Mouse (Mus musculus): ENCODE results near the gene Med17. TPM values are rescaled to one million over a fixed set of nuclear protein-coding genes. Genes with fewer than 3 reads are reported as not detected.
"Not testable (repeated sequence)": the region's sequence is repeated elsewhere in the genome, so short reads cannot be mapped to it uniquely, and the experiment has no call there.

Gene Med17
- total RNA-seq (2021): 10 to 100 TPM; 31.4 to 38.0 TPM

- peak; percentile 96 to 98 for DNase-seq (ENCODE audit: low spot score in 2 of 2)
- intact Hi-C loops (cut with DNase I): loop anchor here (2.0 kb wide), 1 partner anchor 27 kb away; the partner anchor contains the start of genes 4931406C07Rik and Taf1d
These were observed at the start of gene Med17 for GRCm38 (mm10) chr9:15279649-15280490. Gene Med17, minus strand, starts transcription at chr9:15279931.

- DNase-seq (ENCODE audit: low spot score in 2 of 2): no peak
- intact Hi-C loops (cut with DNase I): no loop called here
These were observed 38.5 kb upstream of the Med17 start for GRCm38 (mm10) chr9:15318170-15318742.

- no peak for DNase-seq (ENCODE audit: low spot score in 2 of 2)
- intact Hi-C loops (cut with DNase I): no loop called here
These were observed 37.8 kb upstream of the Med17 start for GRCm38 (mm10) chr9:15317223-15318169.

- intact Hi-C loops (cut with DNase I); DNase-seq (ENCODE audit: low spot score in 2 of 2): not testable (repeated sequence)
These were observed 36.6 kb upstream of the Med17 start for GRCm38 (mm10) chr9:15316296-15316695.

- DNase-seq (ENCODE audit: low spot score in 2 of 2): no peak
- intact Hi-C loops (cut with DNase I): no loop called here
These were observed 34.9 kb upstream of the Med17 start for GRCm38 (mm10) chr9:15314619-15315018.

GRCm38 (mm10) chr9:15313633-15314032, 33.9 kb upstream of the Med17 start:
- intact Hi-C loops (cut with DNase I): no loop called here

GRCm38 (mm10) chr9:15312054-15312735, 32.5 kb upstream of the Med17 start:
- intact Hi-C loops (cut with DNase I): no loop called here
- DNase-seq (ENCODE audit: low spot score in 2 of 2): no peak

More at GRCm38 (mm10) chr9:15313633-15314032, 33.9 kb upstream of the Med17 start:
- DNase-seq (ENCODE audit: low spot score in 2 of 2): no peak

- DNase-seq (ENCODE audit: low spot score in 2 of 2): no peak
- intact Hi-C loops (cut with DNase I): no loop called here
These were observed 30.4 kb upstream of the Med17 start for GRCm38 (mm10) chr9:15310179-15310578.

GRCm38 (mm10) chr9:15309425-15309824, 29.7 kb upstream of the Med17 start:
- intact Hi-C loops (cut with DNase I): no loop called here
- no peak for DNase-seq (ENCODE audit: low spot score in 2 of 2)

GRCm38 (mm10) chr9:15308254-15308653, 28.5 kb upstream of the Med17 start:
- intact Hi-C loops (cut with DNase I): no loop called here

GRCm38 (mm10) chr9:15307257-15307656, 27.5 kb upstream of the Med17 start:
- intact Hi-C loops (cut with DNase I): loop anchor here (2.0 kb wide), 1 partner anchor 28 kb away; the partner anchor contains the start of gene Med17

More at GRCm38 (mm10) chr9:15308254-15308653, 28.5 kb upstream of the Med17 start:
- no peak for DNase-seq (ENCODE audit: low spot score in 2 of 2)

GRCm38 (mm10) chr9:15306398-15307119, 26.8 kb upstream of the Med17 start, which contains the start of gene 4931406C07Rik:
Gene 4931406C07Rik, minus strand, starts transcription at chr9:15306448.
- intact Hi-C loops (cut with DNase I): loop anchor here (2.0 kb wide), 1 partner anchor 28 kb away; the partner anchor contains the start of gene Med17
- DNase-seq (ENCODE audit: low spot score in 2 of 2): no peak

More at GRCm38 (mm10) chr9:15307257-15307656, 27.5 kb upstream of the Med17 start:
- no peak for DNase-seq (ENCODE audit: low spot score in 2 of 2)

- DNase-seq (ENCODE audit: low spot score in 2 of 2): peak; percentile 95 to 97
- intact Hi-C loops (cut with DNase I): loop anchor here (2.0 kb wide), 1 partner anchor 27 kb away; the partner anchor contains the start of gene Med17
These were observed 26.0 kb upstream of the Med17 start, which contains the start of gene Taf1d for GRCm38 (mm10) chr9:15305503-15306397. Gene Taf1d, plus strand, starts transcription at chr9:15306214.

- DNase-seq (ENCODE audit: low spot score in 2 of 2): no peak
- intact Hi-C loops (cut with DNase I): no loop called here
These were observed 23.1 kb upstream of the Med17 start for GRCm38 (mm10) chr9:15302881-15303280.

GRCm38 (mm10) chr9:15302006-15302405, 22.3 kb upstream of the Med17 start:
- DNase-seq (ENCODE audit: low spot score in 2 of 2); intact Hi-C loops (cut with DNase I): not testable (repeated sequence)

GRCm38 (mm10) chr9:15301399-15301798, 21.7 kb upstream of the Med17 start:
- DNase-seq (ENCODE audit: low spot score in 2 of 2): peak in 1 of 2 experiments; percentile 14
- intact Hi-C loops (cut with DNase I): no loop called here

- DNase-seq (ENCODE audit: low spot score in 2 of 2): no peak
- intact Hi-C loops (cut with DNase I): no loop called here
These were observed 20.3 kb upstream of the Med17 start for GRCm38 (mm10) chr9:15300056-15300455.
